Mouse (Mus musculus) urinary bladder, adult 2 months (tissue): ENCODE data around the gene Gas7. TPM values are rescaled to one million over a fixed set of nuclear protein-coding genes. Genes with fewer than 3 reads are reported as not detected.

Source experiments
- DNase-seq: peaks from one replicate; pipeline ENCODE4 v3.0.0; 2022; ENCODE audit warnings: low spot score
- polyA plus RNA-seq: library from polyadenylated mRNA; depleted of rRNA; stranded (reverse); fragments of >200 nt; gene quantifications from 2 replicates; pipeline ENCODE4 v1.2.3, GENCODE M21; 2012; rRNA removed

Gene Gas7
- polyA plus RNA-seq, 1 experiment: 10.5 TPM

GRCm38 (mm10) chr11:67715382-67715781 lies 260.1 kb downstream of the Gas7 start:
- no peak for DNase-seq

DNA sequence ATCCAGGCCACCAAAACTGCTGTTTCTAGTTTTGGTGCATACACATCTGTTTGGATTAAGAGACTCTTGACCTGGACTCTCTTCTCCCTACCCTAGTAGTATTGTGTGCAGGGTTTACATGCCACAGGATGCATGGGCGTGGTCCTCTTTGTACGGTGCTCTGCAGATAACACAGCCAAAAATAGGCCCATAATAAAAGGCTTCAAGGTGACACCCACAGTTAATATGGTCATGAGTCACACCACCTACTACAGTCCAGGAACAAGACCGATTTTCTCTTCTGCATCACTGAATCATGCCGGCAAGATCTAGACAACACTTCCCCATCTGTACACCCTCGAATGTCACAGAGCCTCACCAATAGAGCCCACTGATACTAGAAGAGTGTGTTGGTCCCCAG lies 266.2 kb downstream of the Gas7 start:
- DNase-seq: no peak

- DNase-seq: no peak
Observed at GRCm38 (mm10) chr11:67722399-67723156, 267.3 kb downstream of the Gas7 start.

GRCm38 (mm10) chr11:67723231-67724013 lies 268.2 kb downstream of the Gas7 start:
- no peak for DNase-seq

- DNase-seq: no peak
Observed at GRCm38 (mm10) chr11:67727095-67727494, 271.9 kb downstream of the Gas7 start.

DNA sequence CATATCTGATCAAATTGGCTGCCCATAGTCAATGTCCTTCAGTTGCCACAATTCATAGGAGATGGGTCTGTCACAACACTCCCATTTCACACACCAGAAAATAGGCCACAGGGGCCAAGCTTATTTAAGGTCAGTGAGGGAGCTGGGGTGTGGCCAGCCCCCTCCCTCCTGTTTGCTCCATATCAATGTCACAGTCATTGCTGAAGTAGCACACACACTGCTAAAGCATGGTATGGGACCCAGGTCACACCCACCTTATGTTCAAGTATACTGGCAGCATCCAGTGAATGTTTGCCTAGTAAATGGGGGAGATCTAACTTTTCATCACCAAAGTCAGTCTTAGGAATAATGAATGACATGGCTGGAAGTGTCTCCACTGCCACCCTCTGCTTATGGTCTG lies 273.5 kb downstream of the Gas7 start:
- DNase-seq: no peak

GRCm38 (mm10) chr11:67731056-67731455 lies 275.8 kb downstream of the Gas7 start:
- no peak for DNase-seq

DNA sequence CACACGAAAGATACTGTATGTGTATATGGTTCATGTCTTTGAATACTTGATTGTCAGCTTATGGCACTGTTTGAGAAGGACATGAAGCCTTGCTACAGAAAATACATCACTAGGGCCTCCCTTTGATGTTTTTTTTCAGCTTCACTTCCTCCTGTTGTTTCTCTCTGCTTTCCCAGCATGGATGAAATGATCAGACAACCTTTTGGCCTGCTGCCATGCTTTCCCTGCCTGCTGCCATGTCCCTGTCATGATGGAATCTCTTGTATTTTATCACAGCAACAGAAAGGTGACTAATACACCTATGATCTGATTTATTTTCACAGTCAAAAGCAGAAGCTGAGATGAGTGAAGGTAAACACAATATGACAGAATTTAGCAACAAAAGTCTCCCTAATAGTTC lies 278.5 kb downstream of the Gas7 start:
- DNase-seq: no peak

DNA sequence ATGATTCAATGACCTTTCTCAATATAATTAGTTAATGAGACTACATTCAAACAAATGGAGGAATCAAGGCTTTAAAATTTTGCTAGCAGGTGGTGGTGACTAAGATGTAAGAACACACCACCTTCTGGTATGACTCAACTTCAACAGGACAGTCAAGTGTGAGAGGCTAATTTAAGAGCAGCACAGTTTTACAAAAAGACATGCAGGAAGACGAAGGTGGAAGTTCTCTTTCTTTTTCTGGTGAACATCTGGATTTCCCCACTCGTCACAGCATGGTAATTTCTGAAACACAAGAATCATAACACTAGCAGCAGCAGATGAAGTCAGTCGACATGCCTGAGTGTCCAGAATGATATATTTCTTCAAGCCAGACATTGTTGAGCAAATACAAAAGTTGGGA lies 279.4 kb downstream of the Gas7 start:
- DNase-seq: no peak

- DNase-seq: no peak
Observed at GRCm38 (mm10) chr11:67738345-67738744, 283.1 kb downstream of the Gas7 start.

Other genes starting within 250 kb of the Gas7 start
- gene Myh4, start 217.4 kb upstream of the Gas7 start, polyA plus RNA-seq: 0.01 TPM in 1 of 2 replicates, not detected in the other
- 0.08 and 0.15 TPM in 2 replicates for gene Myh8, start 178.3 kb upstream of the Gas7 start, polyA plus RNA-seq
- not detected in 2 replicates for gene Myh13, start 133.8 kb upstream of the Gas7 start, polyA plus RNA-seq
- gene Rcvrn, start 239.9 kb downstream of the Gas7 start, polyA plus RNA-seq: 0.06 and 0.18 TPM in 2 replicates